Mouse (Mus musculus): ENCODE results near the gene Ldlr. TPM values are rescaled to one million over a fixed set of nuclear protein-coding genes. Genes with fewer than 3 reads are reported as not detected.
"Not testable (repeated sequence)": the region's sequence is repeated elsewhere in the genome, so short reads cannot be mapped to it uniquely, and the experiment has no call there.

Gene Ldlr
- polyA plus RNA-seq, 1 experiment from 2014 or later: 7.3 TPM

- Histone ChIP-seq H3K4me1 (ENCODE audit: control insufficient read depth, insufficient read depth, low read length) (peaks cover 8% of the 10 kb centered on the region; the same call in 1 of the 2 replicates), H3K4me2 (ENCODE audit: low read depth, low read length) (no peak overlapping the region), H3K27me3 (ENCODE audit: control insufficient read depth, insufficient read depth, low read length) (no peaks in the 10 kb centered on the region), H3K27ac (ENCODE audit: low read depth, low read length) (0 out of 2 replicates have a peak overlapping the region, but pooled peaks have one; percentile 16), H3K36me3 (ENCODE audit: control insufficient read depth, insufficient read depth, low read length) (no peaks in the 10 kb centered on the region), H3K9ac (replicated peaks; ENCODE audit: low read depth, low read length) (0 out of 2 replicates have a peak overlapping the region, but pooled peaks have one; percentile 4), H3K9me3 (ENCODE audit: control insufficient read depth, low read length) (no peaks in the 10 kb centered on the region), H3K4me3 (ENCODE audit: low read depth, low read length) (no peak overlapping the region)
- ATAC-seq (ENCODE audit: low read depth): no peak
- 30% methylated on average over 13 of the region's 13 CpGs for WGBS
Measured at GRCm38 (mm10) chr9:21768511-21769411, 45.5 kb downstream of the Ldlr start.

- H3K4me3 ChIP-seq (ENCODE audit: low read depth, low read length): no peak overlapping the region
- no peak overlapping the region for H3K9ac ChIP-seq (replicated peaks; ENCODE audit: low read depth, low read length)
- WGBS: 74% methylated on average over 26 of the region's 26 CpGs
- H3K27me3 ChIP-seq (ENCODE audit: control insufficient read depth, insufficient read depth, low read length): no peaks in the 10 kb centered on the region
- no peak overlapping the region for H3K27ac ChIP-seq (ENCODE audit: low read depth, low read length)
- 0 out of 2 replicates have a peak, but pooled peaks have one; percentile 16 for ATAC-seq (ENCODE audit: low read depth)
- peaks cover 8% of the 10 kb centered on the region; the same call in 1 of the 2 replicates for H3K4me1 ChIP-seq (ENCODE audit: control insufficient read depth, insufficient read depth, low read length)
- H3K4me2 ChIP-seq (ENCODE audit: low read depth, low read length): no peak overlapping the region
- H3K36me3 ChIP-seq (ENCODE audit: control insufficient read depth, insufficient read depth, low read length): no peaks in the 10 kb centered on the region
- H3K9me3 ChIP-seq (ENCODE audit: control insufficient read depth, low read length): no peaks in the 10 kb centered on the region
Measured at GRCm38 (mm10) chr9:21769558-21770183, 46.4 kb downstream of the Ldlr start.

GRCm38 (mm10) chr9:21773396-21773795 is 50.1 kb downstream of the Ldlr start:
- H3K27ac ChIP-seq (ENCODE audit: low read depth, low read length); H3K9me3 ChIP-seq (ENCODE audit: control insufficient read depth, low read length); H3K9ac ChIP-seq (replicated peaks; ENCODE audit: low read depth, low read length); H3K36me3 ChIP-seq (ENCODE audit: control insufficient read depth, insufficient read depth, low read length); ATAC-seq (ENCODE audit: low read depth); H3K4me3 ChIP-seq (ENCODE audit: low read depth, low read length); H3K4me2 ChIP-seq (ENCODE audit: low read depth, low read length); H3K4me1 ChIP-seq (ENCODE audit: control insufficient read depth, insufficient read depth, low read length); H3K27me3 ChIP-seq (ENCODE audit: control insufficient read depth, insufficient read depth, low read length): not testable (repeated sequence)
- 75% methylated on average over 5 of the region's 5 CpGs for whole genome bisulfite sequencing

- ATAC-seq (ENCODE audit: low read depth): no peak
- no peaks in the 10 kb centered on the region for H3K9me3 ChIP-seq (ENCODE audit: control insufficient read depth, low read length)
- H3K9ac ChIP-seq (replicated peaks; ENCODE audit: low read depth, low read length): no peak overlapping the region
- no peaks in the 10 kb centered on the region for H3K27me3 ChIP-seq (ENCODE audit: control insufficient read depth, insufficient read depth, low read length)
- H3K36me3 ChIP-seq (ENCODE audit: control insufficient read depth, insufficient read depth, low read length): no peaks in the 10 kb centered on the region
- H3K4me1 ChIP-seq (ENCODE audit: control insufficient read depth, insufficient read depth, low read length): no peaks in the 10 kb centered on the region
- H3K27ac ChIP-seq (ENCODE audit: low read depth, low read length): no peak overlapping the region
- H3K4me3 ChIP-seq (ENCODE audit: low read depth, low read length): no peak overlapping the region
- no peak overlapping the region for H3K4me2 ChIP-seq (ENCODE audit: low read depth, low read length)
- 93% methylated on average over 16 of the region's 16 CpGs for whole genome bisulfite sequencing
Measured at GRCm38 (mm10) chr9:21774353-21774752, 51.1 kb downstream of the Ldlr start.

DNA sequence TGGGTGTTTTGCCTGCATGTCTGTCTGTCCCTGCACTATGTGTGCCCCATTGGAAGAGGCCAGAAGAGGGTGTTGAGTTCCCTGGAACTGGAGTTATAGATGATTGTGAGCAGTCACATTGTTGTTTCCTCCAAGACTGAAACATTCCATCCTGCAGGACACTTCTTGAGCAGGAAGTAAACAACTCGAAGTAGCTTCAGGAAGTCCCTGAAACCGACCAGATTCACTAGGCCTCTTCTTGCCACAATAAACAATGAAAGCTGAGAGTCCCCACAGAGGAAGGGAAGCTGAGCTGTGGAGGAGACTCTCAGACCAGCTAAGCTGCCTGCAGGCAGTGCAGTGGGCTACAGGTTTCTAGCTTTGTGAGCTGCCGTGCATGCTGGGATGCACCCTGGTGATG is 54.4 kb downstream of the Ldlr start:
- Histone ChIP-seq H3K36me3 (ENCODE audit: control insufficient read depth, insufficient read depth, low read length) (no peaks in the 10 kb centered on the region), H3K4me2 (ENCODE audit: low read depth, low read length) (no peak overlapping the region), H3K4me1 (ENCODE audit: control insufficient read depth, insufficient read depth, low read length) (no peaks in the 10 kb centered on the region), H3K27ac (ENCODE audit: low read depth, low read length) (no peak overlapping the region), H3K4me3 (ENCODE audit: low read depth, low read length) (no peak overlapping the region), H3K9me3 (ENCODE audit: control insufficient read depth, low read length) (no peaks in the 10 kb centered on the region), H3K27me3 (ENCODE audit: control insufficient read depth, insufficient read depth, low read length) (no peaks in the 10 kb centered on the region), H3K9ac (replicated peaks; ENCODE audit: low read depth, low read length) (no peak overlapping the region)
- WGBS: 91% methylated on average over 3 of the region's 3 CpGs
- ATAC-seq (ENCODE audit: low read depth): no peak

DNA sequence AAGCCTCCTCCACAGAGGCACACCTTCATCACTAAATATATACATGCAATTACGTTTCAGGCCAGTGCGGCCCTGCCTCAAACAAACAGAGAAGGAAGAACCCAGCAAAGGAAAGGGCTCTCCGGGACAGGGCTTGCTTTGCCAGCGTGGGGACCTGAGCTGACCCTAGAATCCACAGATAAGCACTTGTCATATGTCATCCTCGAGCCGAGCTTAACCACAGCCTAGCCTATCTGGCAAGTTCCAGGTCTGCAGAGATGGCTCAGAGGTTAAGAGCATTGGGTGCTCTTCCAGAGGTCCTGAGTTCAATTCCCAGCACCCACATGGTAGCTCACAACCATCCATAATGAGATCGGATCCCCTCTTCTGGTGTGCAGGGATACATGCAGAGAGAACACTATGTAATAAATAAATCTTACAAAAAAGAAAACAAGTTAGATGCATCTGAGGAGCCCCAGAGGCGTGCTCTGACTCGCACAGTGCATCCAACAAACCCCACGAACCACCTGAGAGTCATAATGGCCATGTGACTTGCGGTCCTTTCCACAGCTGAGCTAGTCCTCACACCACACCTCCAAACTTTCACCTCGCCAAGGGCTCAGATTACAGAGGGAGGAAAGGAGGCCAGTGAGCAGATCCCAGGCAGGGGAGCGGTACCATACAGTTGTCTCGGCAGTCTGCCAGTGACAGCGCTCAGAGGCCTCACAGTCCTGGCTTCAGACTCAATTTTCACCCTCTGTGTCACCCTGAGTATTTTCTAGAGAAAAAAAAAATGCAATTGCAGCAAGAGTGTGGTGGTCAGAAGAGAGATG is 58.6 kb downstream of the Ldlr start:
- Histone ChIP-seq H3K9me3 (ENCODE audit: control insufficient read depth, low read length) (no peaks in the 10 kb centered on the region), H3K4me1 (ENCODE audit: control insufficient read depth, insufficient read depth, low read length) (no peaks in the 10 kb centered on the region), H3K9ac (replicated peaks; ENCODE audit: low read depth, low read length) (no peak overlapping the region), H3K27me3 (ENCODE audit: control insufficient read depth, insufficient read depth, low read length) (no peaks in the 10 kb centered on the region), H3K27ac (ENCODE audit: low read depth, low read length) (no peak overlapping the region), H3K4me2 (ENCODE audit: low read depth, low read length) (no peak overlapping the region), H3K36me3 (ENCODE audit: control insufficient read depth, insufficient read depth, low read length) (no peaks in the 10 kb centered on the region), H3K4me3 (ENCODE audit: low read depth, low read length) (no peak overlapping the region)
- WGBS: 82% methylated on average over 15 of the region's 15 CpGs
- no peak for ATAC-seq (ENCODE audit: low read depth)

- no peaks in the 10 kb centered on the region for H3K27me3 ChIP-seq (ENCODE audit: control insufficient read depth, insufficient read depth, low read length)
- no peak overlapping the region for H3K4me2 ChIP-seq (ENCODE audit: low read depth, low read length)
- ATAC-seq (ENCODE audit: low read depth): no peak
- no peak overlapping the region for H3K9ac ChIP-seq (replicated peaks; ENCODE audit: low read depth, low read length)
- H3K4me1 ChIP-seq (ENCODE audit: control insufficient read depth, insufficient read depth, low read length): no peaks in the 10 kb centered on the region; the same call in 1 of the 2 replicates
- H3K4me3 ChIP-seq (ENCODE audit: low read depth, low read length): no peak overlapping the region
- no peak overlapping the region for H3K27ac ChIP-seq (ENCODE audit: low read depth, low read length)
- H3K9me3 ChIP-seq (ENCODE audit: control insufficient read depth, low read length): no peaks in the 10 kb centered on the region
- WGBS: 93% methylated on average over 7 of the region's 7 CpGs
- H3K36me3 ChIP-seq (ENCODE audit: control insufficient read depth, insufficient read depth, low read length): no peaks in the 10 kb centered on the region
Measured at GRCm38 (mm10) chr9:21784517-21785307, 61.4 kb downstream of the Ldlr start.

- not testable (repeated sequence) for H3K27ac ChIP-seq (ENCODE audit: low read depth, low read length); H3K4me3 ChIP-seq (ENCODE audit: low read depth, low read length); H3K9ac ChIP-seq (replicated peaks; ENCODE audit: low read depth, low read length); H3K27me3 ChIP-seq (ENCODE audit: control insufficient read depth, insufficient read depth, low read length); ATAC-seq (ENCODE audit: low read depth); H3K4me1 ChIP-seq (ENCODE audit: control insufficient read depth, insufficient read depth, low read length); H3K9me3 ChIP-seq (ENCODE audit: control insufficient read depth, low read length); H3K36me3 ChIP-seq (ENCODE audit: control insufficient read depth, insufficient read depth, low read length); H3K4me2 ChIP-seq (ENCODE audit: low read depth, low read length)
- WGBS: 79% methylated on average over 1 of the region's 2 CpGs
Measured at GRCm38 (mm10) chr9:21786309-21786708, 63.0 kb downstream of the Ldlr start.

Measured in neural tube, embryonic 14.5 days (tissue).